Mouse (Mus musculus): Measurements from ENCODE around the gene Gm3072.
"Not testable (repeated sequence)": the region's sequence is repeated elsewhere in the genome, so short reads cannot be mapped to it uniquely, and the experiment has no call there.

Gene Gm3072

GRCm38 (mm10) chr14:41624512-41624911, at the start of gene Gm3072:
Gm3072 (minus strand) TSS chr14:41624612.
- not testable (repeated sequence) for DNase-seq (ENCODE audit: low spot score in 2 of 2)

- DNase-seq (ENCODE audit: low spot score in 2 of 2), result peak in 1 of 2 experiments; percentile 20
These were observed 23.8 kb upstream of the Gm3072 start for GRCm38 (mm10) chr14:41648176-41648575.

GRCm38 (mm10) chr14:41646387-41646786, 22.0 kb upstream of the Gm3072 start, which contains the start of gene Gm3676:
Gm3676 (minus strand) TSS chr14:41646487.
- DNase-seq (ENCODE audit: low spot score in 2 of 2), result not testable (repeated sequence)

- peak in 1 of 2 experiments; percentile 26 for DNase-seq (ENCODE audit: low spot score in 2 of 2)
These were observed 5.7 kb upstream of the Gm3072 start for GRCm38 (mm10) chr14:41630144-41630543.

GRCm38 (mm10) chr14:41622535-41622934, 1.9 kb downstream of the Gm3072 start:
- DNase-seq (ENCODE audit: low spot score in 2 of 2), result not testable (repeated sequence)

- peak in 1 of 2 experiments; percentile 1 for DNase-seq (ENCODE audit: low spot score in 2 of 2)
These were observed 13.7 kb downstream of the Gm3072 start for GRCm38 (mm10) chr14:41610690-41611089.

GRCm38 (mm10) chr14:41600935-41601334, 23.5 kb downstream of the Gm3072 start:
- DNase-seq (ENCODE audit: low spot score in 2 of 2), result not testable (repeated sequence)

GRCm38 (mm10) chr14:41586346-41586745, 38.1 kb downstream of the Gm3072 start:
- DNase-seq (ENCODE audit: low spot score in 2 of 2), result not testable (repeated sequence)

GRCm38 (mm10) chr14:41572911-41573310, 51.5 kb downstream of the Gm3072 start, which contains the start of gene 1700049E17Rik2:
1700049E17Rik2 (plus strand) TSS chr14:41573211.
- not testable (repeated sequence) for DNase-seq (ENCODE audit: low spot score in 2 of 2)
